Mouse (Mus musculus) C2C12 (cell line): ENCODE measurements around the gene Cpt1b. TPM values are rescaled to one million over a fixed set of nuclear protein-coding genes. Genes with fewer than 3 reads are reported as not detected.

Experiments
- H3K27me3 ChIP-seq: one replicate; pipeline ENCODE4 v1.6.1; 2011; ENCODE audit not compliant: control insufficient read depth, insufficient read depth, insufficient read length
- H3K36me3 ChIP-seq: one replicate; pipeline ENCODE4 v1.6.1; 2011; ENCODE audit not compliant: control insufficient read depth, insufficient read depth
- H3K4me3 ChIP-seq: one replicate; pipeline ENCODE4 v1.5.1; 2011; ENCODE audit warnings: mild to moderate bottlenecking, control low read depth; ENCODE audit not compliant: poor library complexity, insufficient read depth, severe bottlenecking
- H3K79me2 ChIP-seq: one replicate; pipeline ENCODE4 v1.6.1; 2011; ENCODE audit not compliant: control insufficient read depth, insufficient read depth
- H3K79me3 ChIP-seq: one replicate; pipeline ENCODE4 v1.6.1; 2011; ENCODE audit warnings: low read depth, control low read depth
- H3ac ChIP-seq: one replicate; pipeline ENCODE3; 2011; ENCODE audit warnings: low read depth; ENCODE audit not compliant: control insufficient read depth, insufficient read length
- CEBPB ChIP-seq: IDR thresholded peaks from one replicate; pipeline ENCODE4 v1.6.1; 2011; ENCODE audit warnings: low read depth, mild to moderate bottlenecking, control low read depth, moderate library complexity
- CTCF ChIP-seq: IDR thresholded peaks from one replicate; pipeline ENCODE4 v1.5.1; 2011; ENCODE audit not compliant: control insufficient read depth, insufficient read depth, insufficient read length
- FOSL1 ChIP-seq: IDR thresholded peaks from one replicate; pipeline ENCODE4 v1.8.0; 2011; ENCODE audit warnings: mild to moderate bottlenecking, low read length; ENCODE audit not compliant: poor library complexity, insufficient read depth, severe bottlenecking
- MAX ChIP-seq: IDR thresholded peaks from one replicate; pipeline ENCODE4 v1.6.1; 2011; ENCODE audit warnings: mild to moderate bottlenecking, control low read depth
- MYOD1 ChIP-seq: IDR thresholded peaks from one replicate; pipeline ENCODE4 v1.6.1; 2011; ENCODE audit warnings: low read depth; ENCODE audit not compliant: control insufficient read depth, insufficient read length
- MYOG ChIP-seq: IDR thresholded peaks from one replicate; pipeline ENCODE4 v1.6.1; 2011; ENCODE audit not compliant: control insufficient read depth, insufficient read length; ENCODE audit errors: extremely low read depth
- USF1 ChIP-seq: IDR thresholded peaks from one replicate; pipeline ENCODE4 v1.6.1; 2011; ENCODE audit warnings: low read depth, mild to moderate bottlenecking, control low read depth, moderate library complexity
- long read RNA-seq, 2 experiments: library from polyadenylated mRNA; unstranded; transcript quantifications; one replicate each; pipeline ENCODE4 v2.0.0; 2019 to 2020
- polyA plus RNA-seq: library from polyadenylated mRNA; unstranded; fragments of >200 nt; fragmentation: generic; extraction: Trizol; gene quantifications from one replicate; pipeline ENCODE4 v1.2.1, GENCODE M21; 2012; ENCODE audit warnings: missing spikeins

Cpt1b gene
- polyA plus RNA-seq, result 2.5 TPM
- long read RNA-seq, experiment 1, result 0 reads
- long read RNA-seq, experiment 2, result 0 reads

DNA sequence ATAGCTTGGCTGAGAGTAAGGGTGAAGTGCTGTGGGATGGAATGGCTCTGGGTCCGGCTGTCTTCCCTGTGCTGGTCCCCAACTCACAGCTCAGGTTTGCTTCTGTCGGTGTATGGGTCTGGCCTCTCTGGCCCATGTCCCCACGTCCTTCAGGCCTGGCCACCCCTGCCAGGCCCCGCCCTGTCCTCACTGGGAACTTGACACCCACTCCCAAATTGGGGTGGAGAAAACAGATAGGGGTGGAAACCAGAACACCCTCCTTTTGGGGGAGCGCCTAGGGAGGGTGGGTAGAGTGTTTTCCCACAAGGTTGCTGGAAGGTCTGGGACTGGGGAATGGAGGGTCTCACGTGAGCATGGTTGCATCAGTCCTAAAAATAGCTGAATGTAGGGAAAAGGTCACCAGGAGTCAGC is at the start of gene Cpt1b:
Gene Cpt1b (minus strand): TSS at position 153 of the 411 bp plus-strand sequence.
- Histone ChIP-seq H3K79me2 (peaks cover 17% of the 10 kb centered on the region), H3K36me3 (peaks cover 31% of the 10 kb centered on the region), H3K4me3 (no peak within 1 kb of the TSS), H3ac (no peak within 1 kb of the TSS), H3K27me3 (no peaks in the 10 kb centered on the region), H3K79me3 (peaks cover 9% of the 10 kb centered on the region)
- TF ChIP-seq USF1 (no peak), CTCF (no peak), MAX (no peak), FOSL1 (no peak), CEBPB (no peak), MYOD1 (no peak), MYOG (no peak)

DNA sequence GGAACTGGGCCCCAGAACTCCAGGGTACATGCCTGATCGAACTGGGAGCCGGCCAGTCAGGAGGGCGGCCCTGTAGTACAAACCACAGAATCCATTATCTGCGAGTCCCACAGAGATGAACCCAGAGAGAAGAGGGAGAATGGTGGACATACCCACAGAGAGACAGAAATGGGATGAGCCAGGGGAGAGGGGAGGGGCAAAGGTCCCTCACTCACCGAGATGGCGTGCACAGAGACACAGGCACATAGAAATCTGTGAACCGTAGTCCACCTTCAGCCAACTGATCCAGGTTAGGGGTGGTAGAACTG is 49.6 kb upstream of the Cpt1b start:
- H3K79me3 ChIP-seq, result no peaks in the 10 kb centered on the region
- peak overlapping the region; percentile 45 for H3K4me3 ChIP-seq
- H3K27me3 ChIP-seq, result no peaks in the 10 kb centered on the region
- H3K36me3 ChIP-seq, result no peaks in the 10 kb centered on the region
- TF ChIP-seq MYOD1, result no peak
- no peak for TF ChIP-seq MYOG
- no peaks in the 10 kb centered on the region for H3K79me2 ChIP-seq
- no peak overlapping the region for H3ac ChIP-seq

DNA sequence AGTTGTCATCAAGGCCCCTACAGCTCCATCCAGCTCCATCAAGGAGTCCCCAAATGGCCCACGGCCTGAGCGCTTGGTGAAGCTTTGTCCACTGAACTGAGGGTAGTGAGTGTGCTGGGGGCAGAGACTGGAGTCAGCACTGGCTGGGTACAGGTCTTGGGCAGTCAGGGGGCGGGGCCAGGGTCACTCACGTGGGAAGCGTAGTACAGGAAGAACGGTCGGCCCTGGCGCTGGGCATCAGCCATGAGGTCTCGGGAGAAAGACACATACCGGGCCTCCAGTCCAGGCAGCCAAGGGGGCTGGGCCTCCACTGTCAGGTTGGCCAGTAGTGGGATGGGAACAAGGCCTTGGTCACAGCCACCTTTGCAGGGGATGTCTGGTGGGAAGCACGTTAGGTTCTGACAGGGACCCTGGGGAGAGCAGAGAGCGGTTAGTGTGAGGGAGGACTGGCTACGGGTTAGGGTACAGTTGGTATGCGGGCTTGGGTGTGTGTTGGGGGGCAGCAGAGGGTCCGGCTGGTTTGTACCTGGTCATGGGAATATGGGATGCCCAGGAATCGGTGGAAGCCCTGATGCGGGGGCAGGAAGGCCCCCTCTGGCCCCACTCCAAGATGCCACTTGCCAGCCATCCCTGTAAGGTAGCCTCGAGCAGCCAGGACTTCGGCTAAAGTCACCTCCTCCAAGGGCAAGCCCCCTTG is 49.1 kb upstream of the Cpt1b start:
- TF ChIP-seq MYOG (no peak), MAX (no peak), MYOD1 (no peak), USF1 (no peak), CTCF (no peak), FOSL1 (no peak), CEBPB (no peak)
- no peaks in the 10 kb centered on the region for H3K36me3 ChIP-seq
- H3K79me2 ChIP-seq, result no peaks in the 10 kb centered on the region
- H3K79me3 ChIP-seq, result no peaks in the 10 kb centered on the region
- H3K27me3 ChIP-seq, result no peaks in the 10 kb centered on the region
- no peak overlapping the region for H3K4me3 ChIP-seq
- no peak overlapping the region for H3ac ChIP-seq

DNA sequence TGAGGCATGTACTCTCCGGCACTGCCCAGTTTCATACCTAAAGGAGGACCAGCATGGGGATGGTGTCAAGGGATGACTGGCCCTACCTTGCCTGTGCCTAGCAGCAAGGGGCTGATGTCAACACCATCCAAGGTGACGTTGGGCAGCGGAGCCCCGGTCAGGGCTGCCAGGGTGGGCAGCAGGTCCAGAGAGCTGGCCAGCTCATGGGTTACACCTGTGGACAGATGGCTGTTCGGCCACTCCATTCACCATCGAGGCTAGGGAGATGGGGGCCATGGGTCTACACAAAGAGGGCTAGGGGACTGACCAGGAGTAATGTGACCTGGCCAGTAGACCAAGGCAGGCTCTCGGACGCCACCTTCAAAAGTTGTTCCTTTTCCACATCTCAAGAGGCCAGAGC is 48.3 kb upstream of the Cpt1b start:
- TF ChIP-seq FOSL1 (no peak), CTCF (no peak), USF1 (no peak), MYOD1 (no peak), CEBPB (no peak), MAX (no peak), MYOG (no peak)
- no peaks in the 10 kb centered on the region for H3K27me3 ChIP-seq
- H3K36me3 ChIP-seq, result no peaks in the 10 kb centered on the region
- no peaks in the 10 kb centered on the region for H3K79me3 ChIP-seq
- no peaks in the 10 kb centered on the region for H3K79me2 ChIP-seq
- H3K4me3 ChIP-seq, result no peak overlapping the region
- H3ac ChIP-seq, result no peak overlapping the region

DNA sequence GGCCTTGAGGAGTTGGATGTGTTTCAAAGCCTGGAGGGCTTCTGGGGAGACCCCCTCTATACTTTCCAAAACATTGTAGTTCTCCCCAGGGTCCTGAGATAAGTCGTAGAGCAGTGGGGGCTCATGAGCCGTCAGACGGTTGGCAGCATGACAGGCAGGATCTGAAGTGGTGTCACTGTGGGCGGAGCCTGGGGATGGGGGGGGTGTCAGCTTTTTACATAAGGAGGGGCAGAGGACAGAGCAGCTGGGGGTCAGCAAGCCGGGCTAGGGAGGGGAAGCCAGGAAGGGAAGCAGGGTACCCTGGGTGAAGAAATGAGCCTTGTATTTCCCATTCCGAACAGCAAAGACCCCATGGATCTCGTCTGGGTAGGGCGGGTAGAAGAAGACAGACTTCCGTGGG is 47.7 kb upstream of the Cpt1b start:
- Histone ChIP-seq H3K79me2 (no peaks in the 10 kb centered on the region), H3ac (no peak overlapping the region), H3K27me3 (no peaks in the 10 kb centered on the region), H3K79me3 (no peaks in the 10 kb centered on the region), H3K4me3 (no peak overlapping the region), H3K36me3 (no peaks in the 10 kb centered on the region)
- TF ChIP-seq FOSL1 (no peak), CEBPB (no peak), MAX (no peak), USF1 (no peak), MYOD1 (no peak)

DNA sequence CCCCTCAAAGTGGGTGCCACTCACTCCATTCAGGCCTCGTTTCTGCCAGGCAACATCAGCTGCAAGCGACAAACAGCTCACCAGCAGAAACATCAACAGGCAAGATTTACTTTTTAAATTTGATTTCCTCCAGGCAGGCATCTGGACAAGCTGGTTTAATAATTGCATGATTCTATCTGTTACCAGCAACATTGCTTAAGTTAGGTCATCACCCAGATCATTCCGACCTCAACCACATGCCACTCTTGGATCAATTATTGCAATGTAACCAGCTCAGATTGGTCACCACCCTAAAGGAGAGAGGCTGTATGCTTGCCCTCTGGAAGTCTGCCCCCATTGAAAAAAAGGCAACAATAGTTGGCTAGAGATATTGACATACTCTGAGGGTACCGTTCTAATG is 45.8 kb upstream of the Cpt1b start:
- Histone ChIP-seq H3K4me3 (no peak overlapping the region), H3ac (no peak overlapping the region), H3K27me3 (peaks cover under 1% of the 10 kb centered on the region), H3K79me2 (no peaks in the 10 kb centered on the region), H3K36me3 (no peaks in the 10 kb centered on the region), H3K79me3 (no peaks in the 10 kb centered on the region)
- no peak for TF ChIP-seq CTCF
- TF ChIP-seq FOSL1, result no peak
- no peak for TF ChIP-seq MYOG
- TF ChIP-seq USF1, result no peak
- no peak for TF ChIP-seq MYOD1
- no peak for TF ChIP-seq MAX
- TF ChIP-seq CEBPB, result no peak
